Mouse (Mus musculus): Measurements from ENCODE around the gene Ank2. TPM values are rescaled to one million over a fixed set of nuclear protein-coding genes. Genes with fewer than 3 reads are reported as not detected.

Ank2 gene
- polyA plus RNA-seq, 1 experiment from 2014 or later: 211 TPM

DNA sequence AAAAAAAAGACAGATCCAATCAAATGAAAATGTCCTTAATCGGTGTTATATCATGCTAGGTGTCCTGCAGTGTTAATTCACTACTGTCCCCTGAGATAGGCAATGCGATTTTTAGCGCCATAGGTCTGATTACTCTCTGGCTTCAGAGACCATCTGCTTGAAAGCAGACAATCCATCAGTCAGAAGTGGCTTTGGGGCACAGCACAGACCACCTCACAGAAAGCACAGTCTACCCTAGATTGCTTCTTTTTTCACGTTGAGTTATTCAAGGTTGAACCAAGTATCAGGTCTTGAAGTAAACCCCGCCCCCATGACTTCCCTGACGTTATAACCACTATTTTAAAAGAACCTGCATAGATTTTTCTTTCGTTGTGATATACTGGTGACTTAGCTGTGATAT lies 385.9 kb downstream of the Ank2 start:
- Histone ChIP-seq H3K36me3 (ENCODE audit: control insufficient read depth, insufficient read depth, low read length) (no peaks in the 10 kb centered on the region), H3K4me1 (ENCODE audit: control insufficient read depth, insufficient read depth, low read length) (0 out of 2 replicates have a peak, but pooled peaks cover 4% of the 10 kb centered on the region), H3K9me3 (ENCODE audit: control insufficient read depth, low read length) (no peaks in the 10 kb centered on the region), H3K27ac (replicated peaks; ENCODE audit: low read depth, low read length) (no peak overlapping the region), H3K4me2 (ENCODE audit: low read length) (no peak overlapping the region), H3K27me3 (ENCODE audit: control insufficient read depth, insufficient read depth, low read length) (no peaks in the 10 kb centered on the region), H3K4me3 (replicated peaks; ENCODE audit: low read depth, low read length) (no peak overlapping the region), H3K9ac (replicated peaks; ENCODE audit: low read length) (no peak overlapping the region)
- 80% methylated on average over 7 of the region's 7 CpGs for WGBS
- ATAC-seq (ENCODE audit: low FRiP score, low TSS enrichment): no peak
- no peak for DNase-seq

GRCm38 (mm10) chr3:127109413-127109812 lies 389.7 kb downstream of the Ank2 start:
- H3K27me3 ChIP-seq (ENCODE audit: control insufficient read depth, insufficient read depth, low read length): no peaks in the 10 kb centered on the region
- ATAC-seq (ENCODE audit: low FRiP score, low TSS enrichment) (no peak), DNase-seq (no peak)
- no peak overlapping the region for H3K27ac ChIP-seq (replicated peaks; ENCODE audit: low read depth, low read length)
- no peaks in the 10 kb centered on the region for H3K9me3 ChIP-seq (ENCODE audit: control insufficient read depth, low read length)
- 0 out of 2 replicates have a peak, but pooled peaks cover 4% of the 10 kb centered on the region for H3K4me1 ChIP-seq (ENCODE audit: control insufficient read depth, insufficient read depth, low read length)
- H3K9ac ChIP-seq (replicated peaks; ENCODE audit: low read length): no peak overlapping the region
- no peak overlapping the region for H3K4me2 ChIP-seq (ENCODE audit: low read length)
- no peak overlapping the region for H3K4me3 ChIP-seq (replicated peaks; ENCODE audit: low read depth, low read length)
- 94% methylated on average over 3 of the region's 3 CpGs for WGBS
- no peaks in the 10 kb centered on the region; the same call in 1 of the 2 replicates for H3K36me3 ChIP-seq (ENCODE audit: control insufficient read depth, insufficient read depth, low read length)

- ATAC-seq (ENCODE audit: low FRiP score, low TSS enrichment): no peak
- 88% methylated on average over 2 of the region's 2 CpGs for WGBS
Measured at GRCm38 (mm10) chr3:127108481-127108880, 390.7 kb downstream of the Ank2 start.

GRCm38 (mm10) chr3:127107281-127107680 lies 391.9 kb downstream of the Ank2 start:
- H3K4me2 ChIP-seq (ENCODE audit: low read length): no peak overlapping the region
- H3K4me1 ChIP-seq (ENCODE audit: control insufficient read depth, insufficient read depth, low read length): no peaks in the 10 kb centered on the region
- H3K9ac ChIP-seq (replicated peaks; ENCODE audit: low read length): no peak overlapping the region
- ATAC-seq (ENCODE audit: low FRiP score, low TSS enrichment) (no peak), DNase-seq (no peak)
- H3K9me3 ChIP-seq (ENCODE audit: control insufficient read depth, low read length): no peaks in the 10 kb centered on the region
- H3K27ac ChIP-seq (replicated peaks; ENCODE audit: low read depth, low read length): no peak overlapping the region
- 78% methylated on average over 5 of the region's 5 CpGs for WGBS
- no peaks in the 10 kb centered on the region for H3K27me3 ChIP-seq (ENCODE audit: control insufficient read depth, insufficient read depth, low read length)
- no peak overlapping the region for H3K4me3 ChIP-seq (replicated peaks; ENCODE audit: low read depth, low read length)
- H3K36me3 ChIP-seq (ENCODE audit: control insufficient read depth, insufficient read depth, low read length): no peaks in the 10 kb centered on the region; the same call in 1 of the 2 replicates

More at GRCm38 (mm10) chr3:127108481-127108880, 390.7 kb downstream of the Ank2 start:
- Histone ChIP-seq H3K27ac (replicated peaks; ENCODE audit: low read depth, low read length) (no peak overlapping the region), H3K4me2 (ENCODE audit: low read length) (no peak overlapping the region), H3K9ac (replicated peaks; ENCODE audit: low read length) (no peak overlapping the region), H3K4me3 (replicated peaks; ENCODE audit: low read depth, low read length) (no peak overlapping the region), H3K27me3 (ENCODE audit: control insufficient read depth, insufficient read depth, low read length) (no peaks in the 10 kb centered on the region), H3K9me3 (ENCODE audit: control insufficient read depth, low read length) (no peaks in the 10 kb centered on the region), H3K36me3 (ENCODE audit: control insufficient read depth, insufficient read depth, low read length) (no peaks in the 10 kb centered on the region; the same call in 1 of the 2 replicates), H3K4me1 (ENCODE audit: control insufficient read depth, insufficient read depth, low read length) (0 out of 2 replicates have a peak, but pooled peaks cover 4% of the 10 kb centered on the region)
- DNase-seq: no peak

GRCm38 (mm10) chr3:127101326-127101725 lies 397.8 kb downstream of the Ank2 start:
- H3K36me3 ChIP-seq (ENCODE audit: control insufficient read depth, insufficient read depth, low read length): no peaks in the 10 kb centered on the region; the same call in none of the 2 replicates
- no peak for ATAC-seq (ENCODE audit: low FRiP score, low TSS enrichment)
- no peaks in the 10 kb centered on the region for H3K9me3 ChIP-seq (ENCODE audit: control insufficient read depth, low read length)
- no peak overlapping the region for H3K4me3 ChIP-seq (replicated peaks; ENCODE audit: low read depth, low read length)
- no peak for DNase-seq
- H3K4me1 ChIP-seq (ENCODE audit: control insufficient read depth, insufficient read depth, low read length): no peaks in the 10 kb centered on the region
- no peak overlapping the region for H3K4me2 ChIP-seq (ENCODE audit: low read length)
- no peaks in the 10 kb centered on the region for H3K27me3 ChIP-seq (ENCODE audit: control insufficient read depth, insufficient read depth, low read length)
- no peak overlapping the region for H3K9ac ChIP-seq (replicated peaks; ENCODE audit: low read length)
- 100% methylated on average over 1 of the region's 1 CpGs for WGBS
- no peak overlapping the region for H3K27ac ChIP-seq (replicated peaks; ENCODE audit: low read depth, low read length)

- H3K36me3 ChIP-seq (ENCODE audit: control insufficient read depth, insufficient read depth, low read length): no peaks in the 10 kb centered on the region; the same call in 1 of the 2 replicates
- H3K9me3 ChIP-seq (ENCODE audit: control insufficient read depth, low read length): no peaks in the 10 kb centered on the region
- H3K27me3 ChIP-seq (ENCODE audit: control insufficient read depth, insufficient read depth, low read length): no peaks in the 10 kb centered on the region
- H3K4me2 ChIP-seq (ENCODE audit: low read length): no peak overlapping the region
- ATAC-seq (ENCODE audit: low FRiP score, low TSS enrichment) (no peak), DNase-seq (no peak)
- H3K4me1 ChIP-seq (ENCODE audit: control insufficient read depth, insufficient read depth, low read length): peaks cover 6% of the 10 kb centered on the region; the same call in 1 of the 2 replicates
- 95% methylated on average over 1 of the region's 1 CpGs for WGBS
- no peak overlapping the region for H3K4me3 ChIP-seq (replicated peaks; ENCODE audit: low read depth, low read length)
- H3K9ac ChIP-seq (replicated peaks; ENCODE audit: low read length): no peak overlapping the region
- no peak overlapping the region for H3K27ac ChIP-seq (replicated peaks; ENCODE audit: low read depth, low read length)
Measured at GRCm38 (mm10) chr3:127097745-127098144, 401.4 kb downstream of the Ank2 start.

GRCm38 (mm10) chr3:127097106-127097505 lies 402.0 kb downstream of the Ank2 start:
- Histone ChIP-seq H3K4me3 (replicated peaks; ENCODE audit: low read depth, low read length) (no peak overlapping the region), H3K27me3 (ENCODE audit: control insufficient read depth, insufficient read depth, low read length) (no peaks in the 10 kb centered on the region), H3K9me3 (ENCODE audit: control insufficient read depth, low read length) (no peaks in the 10 kb centered on the region), H3K4me1 (ENCODE audit: control insufficient read depth, insufficient read depth, low read length) (peaks cover 9% of the 10 kb centered on the region; the same call in 1 of the 2 replicates), H3K27ac (replicated peaks; ENCODE audit: low read depth, low read length) (no peak overlapping the region), H3K9ac (replicated peaks; ENCODE audit: low read length) (no peak overlapping the region), H3K4me2 (ENCODE audit: low read length) (no peak overlapping the region), H3K36me3 (ENCODE audit: control insufficient read depth, insufficient read depth, low read length) (no peaks in the 10 kb centered on the region; the same call in 1 of the 2 replicates)
- WGBS: 90% methylated on average over 1 of the region's 1 CpGs
- ATAC-seq (ENCODE audit: low FRiP score, low TSS enrichment) (no peak), DNase-seq (no peak)

DNA sequence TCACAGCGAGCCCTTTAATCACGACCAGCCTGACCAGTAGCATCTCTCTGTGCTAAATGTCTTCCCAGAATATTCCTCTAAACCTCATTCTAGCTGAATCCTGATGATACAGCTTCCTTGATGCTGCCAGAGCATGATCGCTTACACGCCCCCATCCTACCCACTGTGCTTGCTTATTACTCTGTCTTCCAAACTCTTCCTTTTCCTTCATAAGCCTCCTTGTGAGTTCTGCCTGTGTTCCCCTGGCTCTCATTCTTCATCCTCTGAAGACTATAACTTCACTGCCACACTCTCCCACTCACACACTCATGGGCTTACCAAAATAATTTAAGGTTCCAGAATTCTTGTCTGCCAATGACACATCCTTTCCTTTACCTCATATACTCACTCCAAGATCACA lies 405.5 kb downstream of the Ank2 start:
- no peak overlapping the region for H3K4me2 ChIP-seq (ENCODE audit: low read length)
- peaks cover 13% of the 10 kb centered on the region for H3K4me1 ChIP-seq (ENCODE audit: control insufficient read depth, insufficient read depth, low read length)
- H3K4me3 ChIP-seq (replicated peaks; ENCODE audit: low read depth, low read length): no peak overlapping the region
- no peaks in the 10 kb centered on the region for H3K9me3 ChIP-seq (ENCODE audit: control insufficient read depth, low read length)
- H3K27me3 ChIP-seq (ENCODE audit: control insufficient read depth, insufficient read depth, low read length): no peaks in the 10 kb centered on the region
- H3K27ac ChIP-seq (replicated peaks; ENCODE audit: low read depth, low read length): no peak overlapping the region
- 87% methylated on average over 4 of the region's 4 CpGs for WGBS
- H3K9ac ChIP-seq (replicated peaks; ENCODE audit: low read length): no peak overlapping the region
- DNase-seq (no peak), ATAC-seq (ENCODE audit: low FRiP score, low TSS enrichment) (no peak)
- H3K36me3 ChIP-seq (ENCODE audit: control insufficient read depth, insufficient read depth, low read length): no peaks in the 10 kb centered on the region; the same call in 1 of the 2 replicates

DNA sequence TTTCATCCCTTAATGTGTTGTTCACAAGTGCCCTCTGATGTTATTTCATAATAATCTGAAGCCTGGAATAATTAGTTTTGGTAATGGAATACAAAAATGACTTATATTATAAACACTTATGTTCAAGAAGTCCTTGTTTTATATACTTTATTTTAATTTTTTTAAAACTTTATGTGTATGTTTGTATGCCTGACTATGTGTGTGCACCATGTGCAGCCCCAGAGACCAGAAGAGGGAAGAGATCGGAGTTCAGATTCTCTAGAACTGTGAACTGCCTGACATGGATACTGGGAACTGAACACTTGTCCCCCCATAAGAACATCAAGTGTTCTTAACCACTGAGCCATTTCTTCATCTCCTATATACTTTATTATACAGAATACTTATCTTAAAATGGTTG lies 411.6 kb downstream of the Ank2 start:
- DNase-seq: no peak
- no peak overlapping the region for H3K4me3 ChIP-seq (replicated peaks; ENCODE audit: low read depth, low read length)

More for the DNA sequence above, 411.6 kb downstream of the Ank2 start:
- H3K36me3 ChIP-seq (ENCODE audit: control insufficient read depth, insufficient read depth, low read length): no peaks in the 10 kb centered on the region
- H3K27me3 ChIP-seq (ENCODE audit: control insufficient read depth, insufficient read depth, low read length): no peaks in the 10 kb centered on the region
- H3K4me2 ChIP-seq (ENCODE audit: low read length): no peak overlapping the region
- H3K4me1 ChIP-seq (ENCODE audit: control insufficient read depth, insufficient read depth, low read length): peaks cover 7% of the 10 kb centered on the region; the same call in 1 of the 2 replicates
- no peak overlapping the region for H3K27ac ChIP-seq (replicated peaks; ENCODE audit: low read depth, low read length)
- no peak for ATAC-seq (ENCODE audit: low FRiP score, low TSS enrichment)
- no peak overlapping the region for H3K9ac ChIP-seq (replicated peaks; ENCODE audit: low read length)
- 74% methylated on average over 1 of the region's 1 CpGs for WGBS
- H3K9me3 ChIP-seq (ENCODE audit: control insufficient read depth, low read length): no peaks in the 10 kb centered on the region
